Mouse (Mus musculus): ENCODE measurements around the gene Lmna.
A peak's percentile ranks its signal among the peaks of the same experiment; 100 is the strongest.

The Lmna gene

GRCm38 (mm10) chr3:88448443-88448842, 61.3 kb downstream of the Lmna start:
- DNase-seq (ENCODE audit: low spot score in 2 of 2), result no peak

GRCm38 (mm10) chr3:88447676-88448183, 62.0 kb downstream of the Lmna start:
- DNase-seq (ENCODE audit: low spot score in 2 of 2), result no peak

- no peak for DNase-seq (ENCODE audit: low spot score in 2 of 2)
Measured at GRCm38 (mm10) chr3:88446471-88447123, 63.2 kb downstream of the Lmna start.

GRCm38 (mm10) chr3:88442888-88443287, 66.9 kb downstream of the Lmna start:
- DNase-seq (ENCODE audit: low spot score in 2 of 2), result no peak

- no peak for DNase-seq (ENCODE audit: low spot score in 2 of 2)
Measured at GRCm38 (mm10) chr3:88442488-88442887, 67.3 kb downstream of the Lmna start.

GRCm38 (mm10) chr3:88440500-88441381, 69.0 kb downstream of the Lmna start:
- DNase-seq (ENCODE audit: low spot score in 2 of 2), result no peak

GRCm38 (mm10) chr3:88439582-88439981, 70.2 kb downstream of the Lmna start:
- no peak for DNase-seq (ENCODE audit: low spot score in 2 of 2)

- no peak for DNase-seq (ENCODE audit: low spot score in 2 of 2)
Measured at GRCm38 (mm10) chr3:88437454-88437853, 72.3 kb downstream of the Lmna start.

- DNase-seq (ENCODE audit: low spot score in 2 of 2), result peak in 1 of 2 experiments; percentile 62
Measured at GRCm38 (mm10) chr3:88436395-88437201, 73.2 kb downstream of the Lmna start.

GRCm38 (mm10) chr3:88435515-88435914, 74.2 kb downstream of the Lmna start:
- DNase-seq (ENCODE audit: low spot score in 2 of 2), result no peak
